Mouse (Mus musculus) liver, embryonic 12.5 days (tissue): Measurements from ENCODE around the gene Tppp3. TPM values are rescaled to one million over a fixed set of nuclear protein-coding genes. Genes with fewer than 3 reads are reported as not detected.

Experiments used
- ATAC-seq: fragments of 200-750 bp; cut with Nextera tagmentation; 2 replicates; pipeline ENCODE4 v1.8.0; 2017; ENCODE audit warnings: moderate number of reproducible peaks, mild to moderate bottlenecking, moderate library complexity
- H3K27ac ChIP-seq: fragments of 300-500 bp; sonication (generic); 2 replicates; pipeline ENCODE4 v1.5.1; 2016; ENCODE audit warnings: mild to moderate bottlenecking
- H3K27me3 ChIP-seq: fragments of 300-500 bp; sonication (generic); replicated peaks from 2 replicates; pipeline ENCODE4 v1.6.1; 2016; ENCODE audit warnings: mild to moderate bottlenecking, moderate library complexity
- H3K36me3 ChIP-seq: fragments of 300-500 bp; sonication (generic); 2 replicates; pipeline ENCODE4 v1.6.1; 2016; ENCODE audit warnings: mild to moderate bottlenecking, moderate library complexity
- H3K4me1 ChIP-seq: fragments of 300-500 bp; sonication (generic); 2 replicates; pipeline ENCODE4 v1.6.1; 2016
- H3K4me2 ChIP-seq: fragments of 300-500 bp; sonication (generic); 2 replicates; pipeline ENCODE4 v1.6.1; 2016; ENCODE audit warnings: mild to moderate bottlenecking, moderate library complexity
- H3K4me3 ChIP-seq: fragments of 300-500 bp; sonication (generic); 2 replicates; pipeline ENCODE4 v1.5.1; 2016; ENCODE audit warnings: mild to moderate bottlenecking, moderate library complexity
- H3K9ac ChIP-seq: fragments of 300-500 bp; sonication (generic); 2 replicates; pipeline ENCODE4 v1.6.1; 2016; ENCODE audit warnings: mild to moderate bottlenecking, moderate library complexity
- H3K9me3 ChIP-seq: fragments of 300-500 bp; sonication (generic); replicated peaks from 2 replicates; pipeline ENCODE4 v1.6.1; 2016; ENCODE audit warnings: mild to moderate bottlenecking, moderate library complexity
- WGBS: fragments of 180-500 bp; shearing (Covaris S2); methylation state at CpG from one replicate; pipeline ENCODE4 v1.1.7; 2016; ENCODE audit not compliant: insufficient replicate concordance; 5-methylcytosine and 5-hydroxymethylcytosine counted together
- polyA plus RNA-seq: library from polyadenylated mRNA; unstranded; fragments of >200 nt; fragmentation: Nextera tagmentation; extraction: Ambion mirVana; gene quantifications from 2 replicates; pipeline ENCODE4 v1.2.1, GENCODE M21; 2016

Gene Tppp3
- 1.2 and 1.4 TPM in 2 replicates for polyA plus RNA-seq

DNA sequence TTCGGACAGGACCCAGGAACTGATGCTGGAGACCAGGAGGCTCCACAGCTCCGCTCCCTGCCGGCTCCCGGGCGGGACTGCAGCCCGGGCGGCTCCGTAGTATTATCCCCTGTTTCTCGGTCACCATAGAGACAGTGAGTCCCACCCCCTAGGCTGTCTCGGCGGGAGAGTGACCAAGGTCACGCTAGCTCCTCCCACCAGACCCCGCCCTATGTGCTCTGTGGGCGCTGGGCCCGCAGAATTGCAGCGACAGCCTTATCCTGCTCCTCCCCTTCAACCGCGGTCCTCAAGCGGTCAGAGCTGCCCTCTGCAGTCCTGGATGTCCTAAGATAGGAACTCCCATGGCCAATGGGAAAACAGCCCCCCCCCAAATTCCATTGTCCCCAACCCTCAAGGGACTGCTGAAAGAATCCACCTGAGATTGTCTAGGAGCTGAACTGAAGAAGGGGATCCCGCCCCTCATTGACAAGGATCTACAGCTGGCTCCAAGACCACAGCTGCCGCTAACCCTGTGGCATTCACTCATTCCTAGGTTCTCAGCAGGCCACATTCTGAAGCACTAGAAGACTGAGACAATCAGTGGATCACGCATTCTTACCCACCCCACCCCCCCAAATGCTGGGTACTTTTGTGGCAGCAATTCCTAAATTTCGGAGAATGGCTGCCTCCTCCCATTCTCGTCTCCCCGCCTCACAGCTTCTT is at the start of gene Tppp3:
Tppp3 (minus strand) TSS at position 213 of the 702 bp plus-strand sequence.
- Histone ChIP-seq H3K4me3 (peak within 1 kb of the TSS; percentile 30), H3K36me3 (no peaks in the 10 kb centered on the region), H3K4me1 (peaks cover 45% of the 10 kb centered on the region), H3K4me2 (peak within 1 kb of the TSS; percentile 60), H3K27me3 (peaks cover 87% of the 10 kb centered on the region), H3K27ac (no peak within 1 kb of the TSS), H3K9me3 (no peaks in the 10 kb centered on the region), H3K9ac (no peak within 1 kb of the TSS)
- ATAC-seq, result peak; percentile 81
- 6% methylated on average over 25 of the region's 25 CpGs for WGBS

DNA sequence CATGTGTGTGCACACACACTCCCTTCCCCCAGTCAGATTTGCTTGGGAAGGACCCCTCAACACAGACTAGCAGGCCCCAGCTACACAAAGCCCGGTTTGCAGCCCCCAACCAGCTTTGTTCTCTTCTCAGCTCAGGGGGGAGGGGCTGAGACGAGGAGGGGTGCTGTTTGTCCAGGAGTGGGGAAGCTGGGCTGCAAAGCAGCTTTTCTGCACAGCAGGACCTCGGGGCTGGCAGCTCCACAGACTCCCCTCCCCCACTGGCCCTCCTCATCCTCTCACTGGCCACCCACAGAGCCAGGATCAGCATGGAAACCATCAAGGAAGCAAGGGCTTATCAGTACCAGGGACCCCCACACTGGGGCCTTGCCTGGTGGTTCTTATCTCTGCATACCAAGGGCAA is 49.7 kb upstream of the Tppp3 start:
- H3K4me2 ChIP-seq, result peak overlapping the region; percentile 100
- H3K36me3 ChIP-seq, result peaks cover 38% of the 10 kb centered on the region
- H3K27me3 ChIP-seq, result peaks cover 52% of the 10 kb centered on the region
- ATAC-seq, result peak; percentile 38; the same call in 1 of the 2 replicates
- H3K27ac ChIP-seq, result peak overlapping the region; percentile 29; the same call in 1 of the 2 replicates
- H3K4me1 ChIP-seq, result peaks cover 69% of the 10 kb centered on the region
- H3K4me3 ChIP-seq, result no peak overlapping the region
- 8% methylated on average over 3 of the region's 3 CpGs for WGBS
- H3K9me3 ChIP-seq, result no peaks in the 10 kb centered on the region
- H3K9ac ChIP-seq, result no peak overlapping the region

DNA sequence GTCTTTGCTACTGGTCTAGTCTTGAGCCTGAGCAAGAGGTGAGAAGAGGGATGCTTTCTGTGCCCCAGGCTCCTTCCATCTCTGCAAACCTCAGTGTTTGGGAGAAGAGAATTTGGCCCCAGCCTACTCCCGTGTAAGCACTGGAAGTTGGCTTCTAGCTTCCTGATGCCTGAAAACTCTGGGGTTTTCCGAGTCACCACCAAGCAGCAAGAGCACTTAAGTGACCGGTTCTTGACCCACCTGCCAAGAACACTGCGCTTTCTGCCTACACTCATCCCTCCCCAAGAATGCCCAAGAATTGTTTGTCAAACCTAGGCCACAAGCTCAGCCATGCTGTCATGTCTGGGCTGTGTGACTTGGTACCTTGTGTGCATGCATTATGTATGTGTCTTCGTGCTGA is 49.2 kb upstream of the Tppp3 start:
- Histone ChIP-seq H3K4me1 (peaks cover 74% of the 10 kb centered on the region), H3K4me2 (peak overlapping the region; percentile 100), H3K9me3 (no peaks in the 10 kb centered on the region), H3K9ac (no peak overlapping the region), H3K36me3 (peaks cover 36% of the 10 kb centered on the region), H3K27ac (peak overlapping the region; percentile 29; the same call in 1 of the 2 replicates), H3K4me3 (no peak overlapping the region), H3K27me3 (peaks cover 56% of the 10 kb centered on the region)
- WGBS, result 56% methylated on average over 5 of the region's 5 CpGs
- ATAC-seq, result no peak

DNA sequence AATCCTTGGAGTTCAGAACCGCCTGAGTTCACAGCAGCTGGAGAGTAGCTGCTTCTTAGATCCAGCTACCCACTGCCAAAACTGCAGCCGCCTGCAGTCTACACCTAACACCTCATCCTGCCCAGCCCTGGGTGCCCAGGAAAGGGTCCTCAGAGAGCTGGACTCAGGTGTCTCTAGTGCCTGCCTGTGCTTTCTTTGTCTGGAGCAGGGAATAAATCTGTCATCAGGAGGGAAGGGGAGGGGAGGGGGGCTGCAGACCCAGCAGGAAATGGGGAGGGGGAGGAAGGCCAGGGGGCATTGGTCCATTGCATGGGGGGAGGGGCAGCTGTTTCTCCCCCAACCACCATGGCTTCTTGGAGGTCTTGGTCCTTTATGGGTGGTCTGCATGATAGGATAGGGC is 48.3 kb upstream of the Tppp3 start:
- Histone ChIP-seq H3K27ac (no peak overlapping the region), H3K36me3 (peaks cover 27% of the 10 kb centered on the region), H3K4me2 (peak overlapping the region; percentile 100), H3K4me3 (peak overlapping the region; percentile 67), H3K9me3 (no peaks in the 10 kb centered on the region), H3K9ac (peak overlapping the region; percentile 71; the same call in 1 of the 2 replicates), H3K4me1 (peaks cover 74% of the 10 kb centered on the region), H3K27me3 (peaks cover 65% of the 10 kb centered on the region)
- 8% methylated on average over 2 of the region's 2 CpGs for WGBS
- no peak for ATAC-seq

DNA sequence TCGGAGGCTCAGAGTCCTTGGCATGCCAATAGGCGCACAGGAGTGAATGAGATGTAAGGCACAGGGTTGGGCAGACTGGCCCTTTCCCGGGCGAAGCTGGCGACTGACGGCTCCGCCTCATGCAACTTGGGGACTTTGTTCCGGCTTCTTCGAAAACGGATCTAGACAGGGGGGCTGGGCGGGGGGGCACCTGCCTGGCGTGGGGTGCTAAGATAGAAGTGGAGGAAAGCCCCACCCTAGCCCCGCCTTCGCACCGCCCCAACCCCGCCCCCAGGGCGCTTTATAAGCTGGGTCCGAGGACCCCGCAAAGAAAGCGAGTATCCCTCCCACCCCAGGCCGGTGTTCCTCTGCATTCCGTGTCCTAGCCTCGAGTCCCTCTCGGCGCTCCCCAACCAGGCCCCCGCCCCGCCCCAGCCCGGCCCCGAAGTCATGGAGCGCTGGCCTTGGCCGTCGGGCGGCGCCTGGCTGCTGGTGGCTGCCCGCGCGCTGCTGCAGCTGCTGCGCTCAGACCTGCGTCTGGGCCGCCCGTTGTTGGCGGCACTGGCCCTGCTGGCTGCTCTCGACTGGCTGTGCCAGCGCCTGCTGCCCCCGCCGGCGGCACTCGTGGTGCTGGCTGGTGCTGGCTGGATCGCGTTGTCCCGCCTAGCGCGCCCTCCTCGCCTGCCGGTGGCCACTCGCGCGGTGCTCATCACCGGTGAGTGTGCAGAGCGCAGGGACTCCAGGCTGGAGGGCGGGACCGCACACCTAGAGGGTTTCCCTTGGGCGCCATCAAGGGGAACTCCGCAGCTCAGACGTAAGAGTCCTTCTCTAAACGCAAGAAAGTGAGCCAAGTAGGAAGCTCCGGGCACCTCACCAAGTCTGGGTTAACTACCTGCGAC is 47.3 kb upstream of the Tppp3 start, which contains the start of gene Hsd11b2:
Hsd11b2 (plus strand) TSS at position 320 of the 878 bp plus-strand sequence.
- peaks cover 71% of the 10 kb centered on the region for H3K4me1 ChIP-seq
- peak within 1 kb of the TSS; percentile 67 for H3K4me3 ChIP-seq
- H3K27ac ChIP-seq, result peak within 1 kb of the TSS; percentile 38; the same call in 1 of the 2 replicates
- peak within 1 kb of the TSS; percentile 100 for H3K4me2 ChIP-seq
- H3K36me3 ChIP-seq, result peaks cover 18% of the 10 kb centered on the region
- H3K9me3 ChIP-seq, result no peaks in the 10 kb centered on the region
- peaks cover 71% of the 10 kb centered on the region for H3K27me3 ChIP-seq
- 2% methylated on average over 68 of the region's 68 CpGs for WGBS
- peak within 1 kb of the TSS; percentile 71 for H3K9ac ChIP-seq
- peak; percentile 75 for ATAC-seq

DNA sequence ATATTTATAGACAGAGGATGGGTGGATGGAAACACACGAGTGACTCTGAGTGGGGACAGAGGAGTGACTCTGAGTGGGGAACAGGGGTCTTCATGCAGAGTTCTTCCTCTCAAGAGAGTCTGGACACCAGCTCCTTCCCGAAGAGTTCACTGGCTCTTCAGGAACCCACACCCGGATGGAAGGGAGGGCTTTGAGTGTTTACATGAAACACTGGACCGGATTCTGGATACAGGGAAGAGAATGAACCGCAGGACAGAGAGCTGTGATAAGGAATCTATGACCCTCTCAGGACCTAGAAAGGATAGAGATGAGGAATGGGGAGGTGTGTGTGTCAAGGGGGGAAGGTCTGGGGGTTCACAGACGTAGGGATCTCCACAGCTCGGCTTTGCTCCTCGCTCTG is 46.0 kb upstream of the Tppp3 start:
- H3K4me1 ChIP-seq, result peaks cover 57% of the 10 kb centered on the region
- H3K4me3 ChIP-seq, result no peak overlapping the region
- no peak overlapping the region for H3K9ac ChIP-seq
- H3K36me3 ChIP-seq, result peaks cover 5% of the 10 kb centered on the region
- peaks cover 71% of the 10 kb centered on the region for H3K27me3 ChIP-seq
- H3K9me3 ChIP-seq, result no peaks in the 10 kb centered on the region
- ATAC-seq, result no peak
- 28% methylated on average over 8 of the region's 8 CpGs for WGBS
- peak overlapping the region; percentile 100; the same call in 1 of the 2 replicates for H3K4me2 ChIP-seq
- no peak overlapping the region for H3K27ac ChIP-seq

DNA sequence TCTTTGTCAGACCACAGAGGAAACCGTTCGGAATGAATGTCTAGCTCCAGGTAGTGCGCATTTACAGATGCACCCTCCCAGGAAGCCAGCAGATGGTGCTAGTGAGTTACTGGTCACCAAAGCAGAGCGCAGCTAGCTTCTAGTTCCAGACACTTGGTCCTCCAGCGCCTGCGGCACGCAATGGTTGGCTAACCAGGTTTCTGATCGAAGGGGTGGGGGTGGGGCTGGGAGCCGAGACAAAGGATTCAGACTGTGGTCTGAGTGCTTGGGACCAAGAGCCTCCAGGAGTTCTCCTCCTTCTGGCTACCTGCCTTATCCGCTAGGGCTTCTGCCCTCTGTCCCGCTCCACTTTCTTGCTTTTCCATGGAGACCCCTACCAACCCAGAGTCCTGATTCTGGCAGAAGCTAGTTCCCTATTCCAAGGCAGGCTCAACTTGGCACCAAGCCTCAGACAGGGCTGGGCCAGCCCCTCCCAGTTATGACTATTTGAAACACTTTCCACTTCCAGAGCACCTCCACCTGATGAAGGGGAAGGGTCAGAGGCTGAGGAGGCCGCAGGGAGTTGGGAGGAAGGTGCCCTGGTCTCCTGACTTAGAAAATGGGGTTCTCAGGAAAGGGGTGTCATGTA is 44.8 kb upstream of the Tppp3 start:
- no peaks in the 10 kb centered on the region for H3K9me3 ChIP-seq
- no peak overlapping the region for H3K4me3 ChIP-seq
- H3K36me3 ChIP-seq, result no peaks in the 10 kb centered on the region
- peaks cover 70% of the 10 kb centered on the region for H3K27me3 ChIP-seq
- H3K4me1 ChIP-seq, result peaks cover 45% of the 10 kb centered on the region
- WGBS, result 11% methylated on average over 12 of the region's 12 CpGs
- H3K9ac ChIP-seq, result no peak overlapping the region
- no peak overlapping the region for H3K27ac ChIP-seq
- 0 out of 2 replicates have a peak, but pooled peaks have one; percentile 8 for ATAC-seq
- peak overlapping the region; percentile 44 for H3K4me2 ChIP-seq

DNA sequence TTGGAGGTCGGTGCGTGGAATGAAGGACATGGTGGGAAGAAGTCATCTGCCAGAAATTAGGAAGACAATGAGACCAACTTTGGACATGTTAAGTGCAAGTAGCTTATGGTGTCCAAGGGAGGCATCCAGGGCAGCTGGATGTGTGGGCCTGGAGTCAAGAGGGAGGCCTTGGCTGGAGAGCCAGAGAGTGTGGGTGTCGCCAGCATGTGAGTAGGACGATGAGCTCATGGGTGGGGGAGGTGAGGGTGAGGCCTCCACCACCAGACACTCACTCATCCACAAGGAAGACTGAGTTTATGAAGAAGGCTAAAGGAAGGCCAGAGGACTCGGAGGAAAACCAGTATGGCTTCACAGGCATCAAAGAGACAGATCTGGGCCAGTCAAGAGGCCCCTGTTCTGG is 43.3 kb upstream of the Tppp3 start:
- Histone ChIP-seq H3K9ac (no peak overlapping the region), H3K9me3 (no peaks in the 10 kb centered on the region), H3K4me3 (no peak overlapping the region), H3K4me1 (peaks cover 42% of the 10 kb centered on the region), H3K4me2 (no peak overlapping the region), H3K27ac (no peak overlapping the region), H3K27me3 (peaks cover 56% of the 10 kb centered on the region), H3K36me3 (no peaks in the 10 kb centered on the region)
- 67% methylated on average over 5 of the region's 5 CpGs for WGBS
- no peak for ATAC-seq

DNA sequence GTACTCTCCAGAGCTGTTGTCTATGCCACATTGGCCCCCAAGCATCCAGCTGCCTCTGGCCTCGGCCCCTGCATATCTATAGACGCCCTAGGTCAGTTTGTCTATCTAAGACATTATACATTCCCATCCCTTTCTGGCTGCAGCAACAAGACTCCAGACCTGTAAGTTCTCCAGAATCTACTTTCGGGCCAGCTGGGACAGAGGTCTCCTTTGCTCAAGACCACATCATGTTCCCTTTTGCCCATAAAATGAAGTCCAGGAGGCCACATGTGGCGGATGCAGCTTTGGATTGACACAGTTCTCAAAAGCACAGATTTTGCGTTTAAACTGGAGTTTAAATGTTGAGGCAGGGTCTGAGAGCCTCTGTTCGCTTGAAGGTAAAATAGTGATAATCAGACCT is 42.9 kb upstream of the Tppp3 start:
- Histone ChIP-seq H3K36me3 (no peaks in the 10 kb centered on the region), H3K9ac (no peak overlapping the region), H3K27me3 (peaks cover 51% of the 10 kb centered on the region), H3K4me2 (no peak overlapping the region), H3K27ac (no peak overlapping the region), H3K4me3 (no peak overlapping the region), H3K4me1 (peaks cover 38% of the 10 kb centered on the region), H3K9me3 (no peaks in the 10 kb centered on the region)
- no peak for ATAC-seq
- WGBS, result 76% methylated on average over 6 of the region's 6 CpGs

DNA sequence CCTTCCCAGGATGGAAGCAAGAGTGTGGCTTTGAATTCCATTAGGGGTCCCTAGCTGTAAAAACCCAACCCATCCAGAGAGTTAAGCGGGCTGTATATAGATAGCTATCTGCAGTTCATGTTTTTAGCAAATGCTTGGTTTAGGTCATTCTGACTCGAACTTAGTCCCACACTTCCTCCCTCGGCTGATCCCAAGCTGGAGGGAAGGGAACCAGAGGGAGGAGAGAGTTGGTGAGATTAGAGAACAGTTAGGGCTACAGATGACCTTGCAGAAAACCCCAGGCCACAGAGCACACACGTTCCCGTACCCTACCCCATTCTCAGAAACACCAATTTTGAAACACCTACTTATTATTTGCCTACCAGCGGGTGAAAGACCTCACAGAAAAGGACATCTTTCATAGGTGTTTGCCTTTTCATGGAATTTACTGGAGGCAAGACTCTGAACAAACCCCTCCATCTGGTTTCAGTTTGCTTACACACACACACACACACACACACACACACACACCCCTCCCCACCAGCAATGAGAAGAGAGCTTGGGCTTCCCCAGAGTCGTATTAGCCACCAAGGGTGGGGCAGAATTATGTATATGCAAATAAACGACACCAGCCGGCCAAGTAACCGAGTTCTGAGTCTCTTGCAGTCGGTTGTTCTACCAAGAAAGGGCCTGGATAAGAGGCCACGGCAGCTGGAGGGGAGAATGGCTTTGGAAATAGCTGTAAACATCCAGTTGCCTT is 38.8 kb upstream of the Tppp3 start:
- no peak for ATAC-seq
- Histone ChIP-seq H3K36me3 (no peaks in the 10 kb centered on the region), H3K4me3 (no peak overlapping the region), H3K27me3 (peaks cover 13% of the 10 kb centered on the region), H3K9me3 (no peaks in the 10 kb centered on the region), H3K4me1 (peaks cover 11% of the 10 kb centered on the region), H3K9ac (no peak overlapping the region), H3K27ac (no peak overlapping the region), H3K4me2 (peak overlapping the region; percentile 23)
- 24% methylated on average over 12 of the region's 12 CpGs for WGBS

DNA sequence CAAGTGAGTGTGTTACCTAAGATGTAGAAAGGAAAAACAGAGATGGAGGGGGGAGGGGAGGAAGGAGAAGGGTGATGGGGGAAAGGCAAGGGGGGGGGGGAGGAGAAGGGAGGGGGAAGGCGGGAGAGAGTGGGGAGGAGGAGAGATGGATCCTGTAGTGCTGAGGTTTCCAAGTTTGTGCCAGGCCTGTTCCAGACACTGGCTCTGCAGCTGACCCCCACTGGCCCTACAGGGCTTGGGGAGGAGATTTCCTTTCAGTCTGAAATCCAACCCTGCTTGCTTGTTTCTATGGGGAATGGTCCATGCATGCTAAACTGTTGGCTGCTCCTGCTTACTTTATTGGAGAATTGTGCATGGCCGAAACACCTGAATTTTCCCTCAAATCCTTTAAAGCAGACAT is 37.4 kb upstream of the Tppp3 start:
- 71% methylated on average over 1 of the region's 2 CpGs for WGBS
- H3K9me3 ChIP-seq, result no peaks in the 10 kb centered on the region
- H3K9ac ChIP-seq, result no peak overlapping the region
- H3K4me2 ChIP-seq, result no peak overlapping the region
- no peak for ATAC-seq
- H3K36me3 ChIP-seq, result no peaks in the 10 kb centered on the region
- H3K4me1 ChIP-seq, result peaks cover 11% of the 10 kb centered on the region
- no peak overlapping the region for H3K27ac ChIP-seq
- 0 out of 2 replicates have a peak, but pooled peaks cover 3% of the 10 kb centered on the region for H3K27me3 ChIP-seq
- H3K4me3 ChIP-seq, result no peak overlapping the region
